Mouse (Mus musculus) cerebellum, postnatal 14 days (tissue): ENCODE measurements at regions not wholly inside any gene's neighbourhood (a gene's known extent, or its start where the extent isn't known, plus 50 kb on each side); places are given as distances from the start of the nearest gene placed in this dataset.

Experiments
- DNase-seq, 2 experiments: peaks; one replicate each; pipeline ENCODE4 v3.0.0; 2021; ENCODE audit warnings: mixed read lengths in 2 of 2

DNA sequence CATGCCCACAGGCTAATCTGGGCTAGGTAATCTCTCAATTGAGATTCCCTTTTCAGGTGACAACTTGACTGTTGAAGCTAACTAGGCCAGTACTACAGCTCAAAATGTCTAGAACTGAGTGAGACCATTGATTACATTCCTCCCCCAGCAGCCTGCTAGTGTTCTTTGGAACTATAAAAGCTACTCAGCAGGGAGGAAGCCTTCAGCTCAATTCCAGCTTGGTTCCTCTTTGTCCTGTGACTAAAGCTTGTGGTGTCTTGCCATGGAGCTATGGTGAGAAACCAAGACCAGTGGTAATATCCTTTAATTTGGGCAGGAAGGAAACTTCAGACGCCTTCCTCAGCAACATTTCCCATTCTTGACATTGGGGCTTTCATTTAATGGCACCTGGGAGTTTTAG is 52.9 kb upstream of the Ccser1 start:
- no peak for DNase-seq

DNA sequence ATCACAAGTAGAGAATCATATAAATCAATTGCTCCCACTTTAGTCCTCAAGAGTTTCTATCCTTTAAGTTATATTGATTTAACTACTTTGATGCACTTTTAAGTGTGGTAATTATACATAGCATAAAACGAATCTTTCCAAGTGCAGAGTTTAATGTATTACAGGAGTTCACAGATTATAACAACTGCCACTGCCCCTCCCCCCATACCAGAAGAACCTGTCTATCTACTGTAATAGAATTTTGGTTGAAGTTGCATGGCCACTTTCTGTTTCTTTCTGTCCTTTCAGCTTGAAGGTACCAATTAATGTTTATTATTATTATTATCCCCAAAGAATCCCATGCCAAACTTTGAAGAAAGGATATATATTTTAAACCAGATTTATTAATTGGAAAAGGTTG is 51.9 kb upstream of the Ccser1 start:
- DNase-seq: no peak
